Mouse (Mus musculus) brain, embryonic 14.5 days (tissue): Measurements from ENCODE around the gene Nectin4.

Experiments
- CTCF ChIP-seq: fragments of 200-500 bp; IDR thresholded peaks from 2 replicates; pipeline ENCODE4 v1.5.1; 2012; ENCODE audit warnings: inconsistent platforms, mild to moderate bottlenecking, moderate library complexity, borderline replicate concordance; ENCODE audit not compliant: insufficient read depth, insufficient read length; ENCODE audit errors: extremely low read depth
- POLR2A ChIP-seq: fragments of 200-500 bp; IDR thresholded peaks from 2 replicates; pipeline ENCODE4 v1.6.1; 2012; ENCODE audit warnings: mild to moderate bottlenecking, inconsistent platforms, borderline replicate concordance; ENCODE audit not compliant: poor library complexity, insufficient read depth, insufficient read length, severe bottlenecking; ENCODE audit errors: extremely low read depth

GRCm38 (mm10) chr1:171328244-171328643 lies 41.7 kb upstream of the Nectin4 start:
- TF ChIP-seq POLR2A = no peak
- TF ChIP-seq CTCF = no peak
